Mouse (Mus musculus) ES-E14 (cell line): ENCODE results near the gene Trim32.

Source experiments
- CHD2 ChIP-seq: IDR thresholded peaks from 2 replicates; pipeline ENCODE4 v1.6.1; 2014; ENCODE audit warnings: mild to moderate bottlenecking, low read depth, low read length, inconsistent platforms
- HCFC1 ChIP-seq: IDR thresholded peaks from 2 replicates; pipeline ENCODE4 v1.6.1; 2012; ENCODE audit warnings: low read length, inconsistent platforms, borderline replicate concordance; ENCODE audit not compliant: insufficient read depth
- MAFK ChIP-seq: IDR thresholded peaks from 2 replicates; pipeline ENCODE4 v1.6.1; 2014; ENCODE audit warnings: mild to moderate bottlenecking, low read depth, low read length, inconsistent platforms; ENCODE audit not compliant: insufficient read depth
- ZC3H11A ChIP-seq: IDR thresholded peaks from 2 replicates; pipeline ENCODE4 v1.6.1; 2012; ENCODE audit warnings: low read depth, mild to moderate bottlenecking, inconsistent platforms, low read length, borderline replicate concordance
- ZNF384 ChIP-seq: IDR thresholded peaks from 2 replicates; pipeline ENCODE4 v1.6.1; 2012; ENCODE audit warnings: low read depth, low read length, inconsistent platforms

DNA sequence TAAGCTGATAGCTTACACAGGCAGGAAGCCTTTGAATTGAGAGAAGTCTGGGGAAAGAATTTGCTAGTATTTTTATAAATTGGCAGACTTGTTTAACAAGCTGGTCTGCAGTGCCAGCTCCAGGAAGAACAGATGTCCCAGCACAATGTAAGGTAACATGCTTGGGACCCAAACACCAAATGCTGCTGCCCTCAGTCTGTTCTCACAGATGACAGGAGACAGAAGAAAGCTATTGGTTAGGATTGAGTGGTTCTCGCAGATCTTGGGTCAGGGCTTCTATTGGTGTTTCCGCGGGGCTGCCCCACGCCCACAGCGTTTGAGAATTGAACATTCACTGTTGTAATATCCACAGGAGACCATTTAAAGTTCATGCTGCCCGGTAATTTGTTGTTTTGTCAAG is 6.1 kb downstream of the Trim32 start:
- TF ChIP-seq HCFC1 = no peak
- no peak for TF ChIP-seq ZC3H11A
- TF ChIP-seq MAFK = no peak
- TF ChIP-seq CHD2 = no peak
- no peak for TF ChIP-seq ZNF384
